Mouse (Mus musculus) cerebellum, adult 11-12 months (tissue): ENCODE data around the gene Eps15.

Experiments used
- DNase-seq: peaks from one replicate; pipeline ENCODE4 v3.0.0; 2022

The Eps15 gene

GRCm38 (mm10) chr4:109279689-109280458 is at the start of gene Eps15:
Eps15 (plus strand) TSS chr4:109280268.
- peak; percentile 86 for DNase-seq

- DNase-seq = no peak
These were observed 45.9 kb upstream of the Eps15 start, which contains the start of gene Calr4 for GRCm38 (mm10) chr4:109234185-109234584. Calr4 (plus strand) TSS chr4:109234485.

- DNase-seq = peak; percentile 23
These were observed 45.2 kb upstream of the Eps15 start for GRCm38 (mm10) chr4:109234806-109235350.

GRCm38 (mm10) chr4:109236186-109236879 is 43.7 kb upstream of the Eps15 start:
- no peak for DNase-seq

DNA sequence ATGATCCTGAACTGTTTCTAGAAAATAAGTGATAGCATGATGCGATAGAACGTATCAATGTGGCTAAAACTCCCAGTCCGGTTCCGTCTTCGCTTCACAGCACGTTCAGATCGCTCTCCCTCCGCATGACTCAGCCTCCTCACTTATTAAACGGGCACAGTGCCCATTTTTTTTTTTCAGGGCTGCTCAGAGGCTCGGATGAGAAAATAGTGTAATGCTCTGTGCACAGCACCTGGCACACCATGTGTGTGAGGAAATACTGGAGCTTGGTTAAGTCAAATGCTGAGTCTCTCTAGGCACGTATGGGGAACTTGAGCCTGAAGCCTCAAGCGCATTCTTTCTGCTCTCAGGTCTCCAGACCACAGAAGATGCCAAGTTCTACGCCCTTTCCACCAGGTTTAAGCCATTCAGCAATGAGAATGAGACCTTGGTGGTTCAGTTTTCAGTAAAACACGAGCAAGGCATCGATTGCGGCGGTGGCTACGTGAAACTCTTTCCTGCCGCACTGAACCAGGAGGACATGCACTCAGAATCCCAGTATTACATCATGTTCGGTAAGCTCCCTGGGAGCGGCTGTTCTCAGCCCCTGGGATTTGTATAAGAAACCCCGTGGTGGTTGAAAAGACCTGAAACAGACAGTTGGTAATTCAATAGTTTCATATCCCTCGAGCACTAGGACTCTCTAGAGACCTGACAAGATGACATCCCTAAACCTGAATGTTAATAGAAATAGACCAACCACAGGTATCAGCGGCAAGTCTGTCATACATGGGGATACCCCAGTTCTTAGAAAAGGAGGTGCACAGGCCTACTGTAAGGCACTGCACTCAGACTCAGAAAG is 41.4 kb upstream of the Eps15 start:
- DNase-seq = peak; percentile 27

DNA sequence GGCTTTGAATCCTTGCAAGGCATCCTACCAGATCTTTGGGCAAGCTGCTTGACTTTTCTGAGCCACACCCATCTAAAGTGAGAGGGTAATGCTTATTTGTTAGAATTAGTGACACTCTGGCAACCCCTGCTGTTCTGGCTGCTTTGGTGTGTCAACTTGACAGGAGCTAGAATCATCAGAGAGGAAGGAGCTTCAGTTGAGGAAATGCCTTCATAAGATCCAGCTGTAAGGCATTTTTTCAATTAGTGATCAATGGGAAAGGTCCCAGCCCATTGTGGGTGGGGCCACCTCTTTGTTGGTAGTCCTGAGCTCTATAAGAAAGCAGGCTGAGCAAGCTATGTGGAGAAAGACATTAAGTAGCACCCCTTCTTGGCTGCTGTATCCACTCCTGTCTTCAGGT is 38.8 kb upstream of the Eps15 start:
- no peak for DNase-seq

DNA sequence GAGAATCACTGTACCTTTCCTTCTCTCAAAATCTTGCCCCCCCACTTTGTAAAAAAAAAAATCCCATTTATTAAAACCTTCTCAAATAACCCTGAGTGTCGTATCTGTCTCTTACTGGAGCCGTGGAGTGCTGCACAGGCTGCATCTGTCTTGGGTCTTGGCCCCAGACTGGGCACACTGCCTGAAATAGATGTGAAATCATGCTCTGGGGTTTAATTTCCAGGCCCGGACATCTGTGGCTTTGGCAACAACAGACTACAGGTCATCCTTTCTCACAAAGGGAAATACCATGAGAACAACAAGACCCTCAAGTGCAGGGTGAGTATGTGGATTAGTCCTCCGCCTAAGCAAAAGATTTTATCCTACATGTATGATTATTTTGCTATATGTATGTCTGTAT is 38.1 kb upstream of the Eps15 start:
- DNase-seq = peak; percentile 41

DNA sequence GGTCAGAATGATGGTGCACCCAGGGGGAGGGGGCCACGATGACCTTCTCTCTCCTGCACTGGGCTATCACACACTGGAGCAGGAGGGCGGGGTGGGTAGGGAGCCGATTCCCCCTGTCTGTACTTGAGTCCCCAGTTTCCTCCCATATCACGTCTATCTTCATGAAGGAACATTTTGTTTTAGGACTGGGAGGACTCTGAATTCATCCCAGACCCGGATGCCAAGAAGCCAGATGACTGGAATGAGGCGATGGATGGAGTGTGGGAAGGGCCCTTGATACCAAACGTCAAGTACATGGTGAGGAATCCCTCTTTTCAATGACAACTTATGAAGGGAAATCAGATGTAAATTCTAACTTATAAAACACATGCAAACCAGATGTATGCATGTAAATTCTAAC is 35.6 kb upstream of the Eps15 start:
- DNase-seq = no peak

DNA sequence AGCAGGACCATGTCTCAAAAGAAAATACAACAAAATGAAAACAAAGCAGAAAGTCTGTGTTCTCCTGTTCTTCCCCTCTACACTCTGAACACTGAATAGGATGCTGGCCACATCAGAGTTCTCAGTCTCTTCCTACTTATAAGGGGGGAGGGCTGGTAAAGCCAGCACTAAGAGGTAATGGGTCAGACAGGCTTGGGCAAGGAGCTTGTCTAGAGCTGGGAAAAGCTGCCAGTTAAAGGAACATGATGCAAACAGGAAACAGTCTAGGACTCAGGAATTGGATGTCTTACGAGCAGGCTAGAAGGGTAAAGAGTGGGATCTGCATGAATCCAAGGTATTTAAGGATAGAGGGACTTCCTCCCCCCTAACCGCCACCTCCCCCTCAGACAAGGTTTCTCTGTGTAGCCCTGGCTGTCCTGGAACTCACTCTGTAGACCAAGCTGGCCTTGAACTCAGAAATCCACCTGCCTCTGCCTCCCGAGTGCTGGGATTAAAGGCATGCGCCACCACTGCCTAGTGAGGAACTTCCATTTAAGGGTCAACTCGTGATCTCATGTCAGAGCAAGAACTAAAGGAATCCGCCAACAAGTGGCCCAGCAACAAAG is 35.0 kb upstream of the Eps15 start:
- DNase-seq = no peak

DNA sequence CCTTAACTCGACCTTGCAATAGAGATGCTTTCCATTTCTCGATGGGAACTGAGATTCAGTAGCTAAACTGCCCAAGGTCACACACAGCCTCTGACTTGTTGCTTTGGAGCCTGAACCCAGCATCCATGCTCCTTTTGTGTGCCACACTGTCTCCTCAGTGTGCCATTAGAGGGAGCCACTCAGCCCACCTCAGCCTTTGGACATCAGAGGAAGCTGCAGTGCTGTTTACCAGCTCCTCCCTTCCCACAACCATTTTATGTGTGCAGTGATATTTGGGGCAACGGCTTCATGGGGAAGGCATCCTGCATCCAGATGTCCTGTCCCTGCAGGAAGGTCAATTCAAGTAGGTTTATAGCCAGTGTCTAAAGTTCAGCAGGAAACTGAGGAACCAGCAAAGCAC is 28.5 kb upstream of the Eps15 start:
- DNase-seq = no peak

- no peak for DNase-seq
These were observed 27.9 kb upstream of the Eps15 start for GRCm38 (mm10) chr4:109252199-109252598.

- DNase-seq = no peak
These were observed 26.4 kb upstream of the Eps15 start for GRCm38 (mm10) chr4:109253664-109254151.

GRCm38 (mm10) chr4:109254511-109254910 is 25.6 kb upstream of the Eps15 start:
- DNase-seq = no peak

DNA sequence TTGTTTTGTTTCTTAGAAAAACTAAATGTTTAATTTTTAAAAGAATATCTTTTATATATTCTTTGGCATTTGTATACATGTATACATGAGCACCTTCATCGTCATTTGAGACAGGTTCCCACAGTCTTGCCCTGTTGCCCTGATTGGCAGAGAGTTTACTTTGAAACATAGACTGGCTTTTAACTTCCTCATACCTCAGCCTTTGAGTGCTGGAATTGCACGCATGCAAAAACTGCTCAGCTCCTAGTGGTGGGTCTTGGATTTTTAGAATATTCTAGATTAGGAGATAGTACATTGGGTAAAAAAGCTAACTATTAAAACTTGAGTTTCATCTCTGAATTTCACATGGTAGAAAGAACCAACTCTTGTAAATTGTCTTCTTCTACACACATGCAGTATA is 24.7 kb upstream of the Eps15 start:
- no peak for DNase-seq

- DNase-seq = no peak
These were observed 24.2 kb upstream of the Eps15 start for GRCm38 (mm10) chr4:109255727-109256417.

DNA sequence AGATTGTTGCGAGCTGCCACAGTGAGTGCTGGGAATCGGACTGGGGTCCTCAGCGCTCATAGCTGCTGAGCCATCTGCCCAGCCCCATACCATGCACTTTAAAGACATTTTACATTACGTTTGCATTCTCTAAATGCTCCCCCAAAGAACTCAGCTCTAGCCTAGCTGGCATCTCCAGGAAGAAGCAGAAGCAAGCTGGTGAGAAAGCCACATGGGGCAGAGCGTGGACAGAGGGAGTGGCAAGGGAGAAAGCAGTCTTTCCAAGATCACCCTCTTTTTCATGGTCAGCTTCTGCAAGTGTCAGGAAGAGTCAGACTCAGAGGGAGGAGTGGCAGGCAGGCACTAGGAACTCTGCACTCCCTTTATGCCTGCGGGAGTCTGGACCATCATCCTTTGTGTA is 23.3 kb upstream of the Eps15 start:
- no peak for DNase-seq

GRCm38 (mm10) chr4:109257639-109258038 is 22.4 kb upstream of the Eps15 start:
- no peak for DNase-seq

GRCm38 (mm10) chr4:109262068-109262467 is 18.0 kb upstream of the Eps15 start:
- DNase-seq = no peak

DNA sequence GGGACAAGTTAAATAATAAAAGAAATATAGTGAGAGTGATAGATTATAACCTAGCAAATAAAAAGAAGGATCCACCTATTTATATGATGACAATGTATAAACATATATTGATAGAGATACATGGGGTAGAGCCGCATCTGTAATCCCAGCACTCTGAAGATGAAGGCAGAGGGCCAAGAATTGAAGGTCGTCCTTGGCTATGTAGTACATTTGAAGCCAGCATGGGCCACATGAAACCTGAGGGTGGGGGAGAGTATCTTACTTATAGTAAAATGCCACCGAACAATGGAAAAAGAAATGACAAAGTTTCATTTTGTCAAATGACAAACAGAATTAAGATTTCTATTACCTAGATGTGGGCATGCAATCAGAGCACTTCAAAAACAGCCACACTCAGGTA is 14.0 kb upstream of the Eps15 start:
- DNase-seq = no peak

- no peak for DNase-seq
These were observed 13.3 kb upstream of the Eps15 start for GRCm38 (mm10) chr4:109266744-109267143.

- no peak for DNase-seq
These were observed 12.6 kb upstream of the Eps15 start for GRCm38 (mm10) chr4:109267452-109267851.

DNA sequence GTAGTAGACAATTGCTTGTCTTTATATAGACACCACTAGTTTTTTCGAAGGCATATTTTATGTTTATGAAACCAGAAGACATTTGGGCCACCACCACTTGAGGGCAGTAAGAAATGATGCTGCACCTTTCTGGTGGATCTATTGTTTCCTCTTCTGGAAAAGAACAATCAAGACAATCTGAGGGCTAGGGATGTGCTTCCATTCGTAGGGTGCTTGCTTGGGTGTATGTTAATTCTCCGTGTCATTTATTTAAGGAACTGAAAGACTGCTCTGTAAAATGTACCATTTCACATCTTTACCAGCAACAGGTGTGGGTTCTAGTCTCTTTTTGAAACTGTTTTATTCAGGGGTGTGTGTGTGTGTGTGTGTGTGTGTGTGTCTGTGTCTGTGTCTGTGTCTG is 11.2 kb upstream of the Eps15 start:
- DNase-seq = no peak
